Mouse (Mus musculus) small intestine, adult 2 months (tissue): ENCODE results near the gene Olfr642. TPM values are rescaled to one million over a fixed set of nuclear protein-coding genes. Genes with fewer than 3 reads are reported as not detected.

Experiments used
- H3K27ac ChIP-seq: fragments of 200-500 bp; 2 replicates; pipeline ENCODE4 v1.5.1; 2012; ENCODE audit warnings: low read depth, low read length, control low read depth, inconsistent platforms; ENCODE audit not compliant: insufficient read depth
- H3K27me3 ChIP-seq: fragments of 200-500 bp; 2 replicates; pipeline ENCODE4 v1.6.1; 2012; ENCODE audit warnings: mild to moderate bottlenecking, moderate library complexity, low read length, inconsistent platforms; ENCODE audit not compliant: control insufficient read depth, insufficient read depth
- H3K36me3 ChIP-seq: fragments of 200-500 bp; 2 replicates; pipeline ENCODE4 v1.6.1; 2012; ENCODE audit warnings: mild to moderate bottlenecking, low read length, control low read depth, inconsistent platforms; ENCODE audit not compliant: control insufficient read depth, insufficient read depth
- H3K4me1 ChIP-seq: fragments of 200-500 bp; 2 replicates; pipeline ENCODE4 v1.6.1; 2012; ENCODE audit warnings: low read length, inconsistent platforms, mixed read lengths; ENCODE audit not compliant: control insufficient read depth, insufficient read depth, insufficient read length
- H3K4me3 ChIP-seq: fragments of 200-500 bp; 2 replicates; pipeline ENCODE4 v1.5.1; 2012; ENCODE audit warnings: low read depth, mild to moderate bottlenecking, control low read depth, inconsistent platforms, low read length, moderate library complexity
- CTCF ChIP-seq: fragments of 200-500 bp; IDR thresholded peaks from 2 replicates; pipeline ENCODE4 v1.5.1; 2012; ENCODE audit warnings: low read depth, mild to moderate bottlenecking, control low read depth, inconsistent platforms, low read length, moderate library complexity, mixed read lengths; ENCODE audit not compliant: insufficient replicate concordance, insufficient read length; ENCODE audit errors: extremely low read depth
- POLR2A ChIP-seq: fragments of 200-500 bp; IDR thresholded peaks from 2 replicates; pipeline ENCODE4 v1.6.1; 2012; ENCODE audit warnings: low read depth, mild to moderate bottlenecking, control low read depth, inconsistent platforms, low read length, moderate library complexity
- WGBS: fragments of 180-500 bp; shearing (Covaris S2); methylation state at CpG from one replicate; pipeline ENCODE4 v1.1.7; 2018; 5-methylcytosine and 5-hydroxymethylcytosine counted together
- polyA plus RNA-seq: library from polyadenylated mRNA; depleted of rRNA; stranded (reverse); fragments of >200 nt; gene quantifications from 2 replicates; pipeline ENCODE4 v1.2.3, GENCODE M21; 2012; rRNA removed

Gene Olfr642
- polyA plus RNA-seq, 1 experiment, result not detected

DNA sequence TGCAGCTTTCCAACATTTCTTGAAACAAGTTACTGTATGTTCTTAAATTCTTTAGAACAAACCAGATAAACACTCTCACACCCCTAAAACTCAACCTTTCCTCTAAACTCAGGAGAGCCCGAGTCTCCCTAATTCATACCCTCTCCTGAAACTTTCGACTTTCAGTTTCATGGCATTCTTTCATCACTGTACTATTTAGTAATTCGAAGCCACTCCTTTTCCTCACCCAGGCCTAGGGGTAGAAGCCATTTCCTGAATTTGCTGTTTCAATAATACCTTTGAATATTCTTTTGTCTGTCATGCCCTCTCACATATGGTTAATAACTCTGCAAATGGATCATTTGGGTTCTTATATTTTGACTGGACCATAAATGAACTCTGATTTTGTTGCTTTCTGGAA lies 25.5 kb downstream of the Olfr642 start:
- H3K36me3 ChIP-seq, result no peaks in the 10 kb centered on the region
- H3K27me3 ChIP-seq, result no peaks in the 10 kb centered on the region
- no peak for TF ChIP-seq CTCF
- no peak for TF ChIP-seq POLR2A
- H3K4me1 ChIP-seq, result no peaks in the 10 kb centered on the region
- 76% methylated on average over 3 of the region's 3 CpGs for whole genome bisulfite sequencing
- H3K4me3 ChIP-seq, result no peak overlapping the region
- no peak overlapping the region for H3K27ac ChIP-seq

DNA sequence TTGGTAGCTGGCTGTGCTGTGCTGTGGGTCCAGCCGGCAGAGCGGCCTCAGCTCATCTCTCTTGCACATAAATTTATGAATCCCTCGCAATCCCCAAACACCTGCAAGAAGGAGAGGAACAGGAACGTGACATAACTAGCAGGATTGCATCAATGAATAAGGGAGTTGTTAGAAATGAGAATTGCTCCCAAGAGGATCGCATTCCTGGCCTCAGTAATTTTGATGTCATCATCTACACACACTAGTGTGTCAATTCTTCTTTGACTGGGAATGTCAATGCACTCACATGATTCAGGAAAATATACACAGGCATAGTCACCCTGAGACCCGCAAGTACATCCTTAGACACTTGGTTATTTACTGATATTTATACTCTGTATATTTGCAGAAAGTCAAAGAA lies 27.0 kb downstream of the Olfr642 start, which contains the start of gene Olfr640:
Gene Olfr640 (minus strand): TSS at position 101 of the 400 bp plus-strand sequence.
- TF ChIP-seq POLR2A, result no peak
- TF ChIP-seq CTCF, result no peak
- no peaks in the 10 kb centered on the region for H3K27me3 ChIP-seq
- no peak within 1 kb of the TSS for H3K27ac ChIP-seq
- H3K4me3 ChIP-seq, result no peak within 1 kb of the TSS
- H3K36me3 ChIP-seq, result no peaks in the 10 kb centered on the region
- no peaks in the 10 kb centered on the region for H3K4me1 ChIP-seq
- WGBS, result 78% methylated on average over 6 of the region's 6 CpGs

DNA sequence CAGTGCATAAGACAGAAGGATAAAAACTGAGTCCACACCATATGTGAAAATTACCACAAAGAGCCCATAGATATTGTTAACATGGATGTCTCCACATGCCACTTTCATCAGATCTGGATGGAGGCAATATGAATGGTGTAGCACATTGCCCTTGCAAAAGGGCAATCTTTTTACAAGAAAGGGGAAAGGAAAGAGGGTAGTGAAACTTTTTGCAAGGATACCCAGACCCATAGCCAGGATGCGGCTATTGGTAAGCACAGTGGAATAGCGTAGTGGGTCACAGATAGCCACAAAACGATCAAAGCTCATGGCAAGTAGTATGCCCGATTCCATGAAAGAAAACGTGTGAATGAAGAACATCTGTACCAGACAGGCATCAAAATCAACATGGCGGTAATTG lies 30.8 kb downstream of the Olfr642 start:
- Histone ChIP-seq H3K36me3 (no peaks in the 10 kb centered on the region), H3K4me3 (no peak overlapping the region), H3K27ac (no peak overlapping the region), H3K4me1 (no peaks in the 10 kb centered on the region), H3K27me3 (no peaks in the 10 kb centered on the region)
- TF ChIP-seq POLR2A (no peak), CTCF (no peak)
- WGBS, result 90% methylated on average over 6 of the region's 6 CpGs

DNA sequence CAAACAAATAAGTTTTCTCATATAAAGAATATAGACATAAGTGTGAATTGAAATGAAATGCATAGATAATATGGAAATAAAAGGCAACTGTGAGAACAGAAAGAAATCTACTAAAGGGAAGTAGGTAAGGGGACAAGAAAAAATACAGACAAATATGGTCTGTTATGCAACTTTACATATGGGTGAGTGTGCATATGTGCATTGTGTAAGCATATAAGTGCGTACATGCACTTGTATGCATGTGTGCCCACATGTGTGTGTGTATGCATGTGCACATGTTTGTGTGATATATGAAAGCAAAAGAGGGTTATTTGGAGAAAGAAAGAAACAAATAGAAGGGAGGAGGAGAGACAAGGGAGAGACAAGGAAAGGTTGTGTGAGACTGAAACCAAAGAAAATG lies 33.5 kb downstream of the Olfr642 start:
- Histone ChIP-seq H3K27ac (no peak overlapping the region), H3K27me3 (no peaks in the 10 kb centered on the region), H3K4me1 (no peaks in the 10 kb centered on the region), H3K36me3 (no peaks in the 10 kb centered on the region), H3K4me3 (no peak overlapping the region)
- TF ChIP-seq POLR2A, result no peak
- no peak for TF ChIP-seq CTCF
- WGBS, result 88% methylated on average over 1 of the region's 1 CpGs

DNA sequence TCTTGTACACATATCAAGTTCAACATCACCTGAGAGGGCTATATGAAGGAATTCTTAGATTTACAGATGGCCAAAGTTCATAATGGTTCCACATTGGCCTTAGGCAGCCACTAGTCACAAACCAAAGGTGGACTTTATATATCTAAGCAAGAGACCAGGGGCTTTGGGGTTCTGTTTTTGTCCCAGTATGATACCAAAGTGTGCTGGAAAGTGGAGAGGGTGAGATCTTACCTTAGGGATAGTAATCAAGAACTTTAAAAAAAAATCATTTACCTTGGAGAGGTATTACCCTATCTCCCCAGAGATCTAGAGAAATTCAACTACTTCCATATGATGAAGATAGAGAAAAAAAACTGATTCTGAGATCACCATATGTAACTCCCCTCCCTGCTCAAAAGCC lies 35.3 kb downstream of the Olfr642 start, which contains the start of gene Olfr639:
Gene Olfr639 (minus strand): TSS at position 101 of the 400 bp plus-strand sequence.
- Histone ChIP-seq H3K4me3 (no peak within 1 kb of the TSS), H3K27ac (no peak within 1 kb of the TSS), H3K27me3 (no peaks in the 10 kb centered on the region), H3K4me1 (no peaks in the 10 kb centered on the region), H3K36me3 (no peaks in the 10 kb centered on the region)
- no peak for TF ChIP-seq CTCF
- TF ChIP-seq POLR2A, result no peak

DNA sequence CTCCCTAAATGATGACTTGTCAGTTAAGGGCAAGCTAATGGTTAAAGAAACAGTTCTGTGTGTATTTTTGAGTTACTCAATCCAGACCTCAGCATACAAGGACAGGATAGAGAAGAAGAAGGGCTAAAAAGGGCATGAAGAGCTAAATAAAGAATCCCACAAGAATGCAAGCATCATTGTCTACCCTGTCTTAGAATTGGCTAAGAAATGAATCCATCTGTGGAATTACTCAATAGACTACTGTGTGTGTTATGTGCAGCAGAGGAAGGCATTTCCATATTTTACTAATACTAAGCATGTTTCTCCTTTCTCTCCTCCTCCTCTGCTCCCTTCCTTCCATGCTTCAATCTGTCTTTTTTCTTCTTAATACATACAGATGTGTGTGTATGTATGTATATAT lies 53.3 kb downstream of the Olfr642 start:
- Histone ChIP-seq H3K27ac (no peak overlapping the region), H3K4me3 (no peak overlapping the region)
- TF ChIP-seq POLR2A, result no peak
- TF ChIP-seq CTCF, result no peak

DNA sequence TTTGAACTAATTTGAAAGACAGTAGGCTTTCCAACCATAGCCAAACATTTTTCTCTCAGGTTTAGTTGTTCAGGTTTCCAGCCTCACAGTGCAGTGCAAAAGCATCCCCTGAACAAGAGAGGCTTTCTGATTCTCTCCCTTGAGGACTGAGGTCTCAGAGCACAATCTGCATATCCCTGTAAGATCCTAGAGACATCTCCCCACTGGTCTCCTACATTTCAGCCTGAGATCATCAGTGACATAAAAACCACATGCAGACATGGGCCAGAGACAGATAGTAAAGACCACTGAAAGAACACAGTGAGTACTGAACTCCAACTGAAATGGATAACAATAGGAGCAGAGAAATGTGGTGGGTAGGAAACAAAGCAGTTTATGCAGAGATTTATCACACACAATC lies 54.0 kb downstream of the Olfr642 start, which contains the start of gene Olfr638:
Gene Olfr638 (plus strand): TSS at position 301 of the 400 bp plus-strand sequence.
- Histone ChIP-seq H3K27me3 (no peaks in the 10 kb centered on the region), H3K4me1 (no peaks in the 10 kb centered on the region), H3K27ac (no peak within 1 kb of the TSS), H3K36me3 (no peaks in the 10 kb centered on the region), H3K4me3 (no peak within 1 kb of the TSS)
- TF ChIP-seq POLR2A (no peak), CTCF (no peak)

More for the DNA sequence above, 53.3 kb downstream of the Olfr642 start:
- Histone ChIP-seq H3K27me3 (no peaks in the 10 kb centered on the region), H3K36me3 (no peaks in the 10 kb centered on the region), H3K4me1 (no peaks in the 10 kb centered on the region)

Other genes starting within 250 kb of the Olfr642 start
- gene Hbb-bt, start 238.7 kb downstream of the Olfr642 start, polyA plus RNA-seq, result 7.2 and 8.9 TPM in 2 replicates
- gene Hbb-bs, start 224.6 kb downstream of the Olfr642 start, polyA plus RNA-seq, result 59.9 and 74.9 TPM in 2 replicates
- not detected in 2 replicates for gene Hbb-bh2, start 212.1 kb downstream of the Olfr642 start, polyA plus RNA-seq
- not detected in 2 replicates for gene Hbb-bh1, start 209.5 kb downstream of the Olfr642 start, polyA plus RNA-seq
- gene Hbb-y, start 199.4 kb downstream of the Olfr642 start, polyA plus RNA-seq, result not detected in 2 replicates
- gene Olfr66, start 166.4 kb downstream of the Olfr642 start, polyA plus RNA-seq, result not detected in 2 replicates
- gene Olfr64, start 158.2 kb downstream of the Olfr642 start, polyA plus RNA-seq, result not detected in 2 replicates
- not detected in 2 replicates for gene Olfr65, start 149.2 kb downstream of the Olfr642 start, polyA plus RNA-seq
- not detected in 2 replicates for gene Olfr631, start 123.8 kb downstream of the Olfr642 start, polyA plus RNA-seq
- gene Olfr632, start 118.3 kb downstream of the Olfr642 start, polyA plus RNA-seq, result not detected in 2 replicates
- not detected in 2 replicates for gene Olfr633, start 108.2 kb downstream of the Olfr642 start, polyA plus RNA-seq
- gene Olfr635, start 81.5 kb downstream of the Olfr642 start, polyA plus RNA-seq, result not detected in 2 replicates
- gene Olfr638, start 53.9 kb downstream of the Olfr642 start, polyA plus RNA-seq, result not detected in 2 replicates
- gene Olfr639, start 35.4 kb downstream of the Olfr642 start, polyA plus RNA-seq, result not detected in 2 replicates
- gene Olfr640, start 27.1 kb downstream of the Olfr642 start, polyA plus RNA-seq, result not detected in 2 replicates
- not detected in 2 replicates for gene Olfr641, start 17.2 kb downstream of the Olfr642 start, polyA plus RNA-seq
- not detected in 2 replicates for gene 4930516K23Rik, start 8.8 kb upstream of the Olfr642 start, polyA plus RNA-seq
- gene Olfr644, start 19.2 kb upstream of the Olfr642 start, polyA plus RNA-seq, result not detected in 2 replicates
- gene Olfr645, start 32.8 kb upstream of the Olfr642 start, polyA plus RNA-seq, result not detected in 2 replicates
- gene Olfr646, start 52.2 kb upstream of the Olfr642 start, polyA plus RNA-seq, result not detected in 2 replicates
- not detected in 2 replicates for gene Ubqln5, start 77.2 kb upstream of the Olfr642 start, polyA plus RNA-seq
- gene Olfr643, start 84.7 kb upstream of the Olfr642 start, polyA plus RNA-seq, result not detected in 2 replicates
- not detected in 2 replicates for gene Ubqln3, start 90.6 kb upstream of the Olfr642 start, polyA plus RNA-seq
- not detected in 2 replicates for gene Ubqlnl, start 97.9 kb upstream of the Olfr642 start, polyA plus RNA-seq
- gene Olfm5, start 112.2 kb upstream of the Olfr642 start, polyA plus RNA-seq, result not detected in 2 replicates
- gene Olfr648, start 130.7 kb upstream of the Olfr642 start, polyA plus RNA-seq, result not detected in 2 replicates
- gene Olfr649, start 143.3 kb upstream of the Olfr642 start, polyA plus RNA-seq, result not detected in 2 replicates
- gene Trim6, start 166.1 kb upstream of the Olfr642 start, polyA plus RNA-seq, result 0.44 and 0.61 TPM in 2 replicates
- gene Trim34a, start 191.8 kb upstream of the Olfr642 start, polyA plus RNA-seq, result 2.1 and 5.8 TPM in 2 replicates
- gene Trim5, start 235.4 kb upstream of the Olfr642 start, polyA plus RNA-seq, result 0.67 and 0.70 TPM in 2 replicates